Mouse (Mus musculus): ENCODE results near the gene Ugt1a10. TPM values are rescaled to one million over a fixed set of nuclear protein-coding genes. Genes with fewer than 3 reads are reported as not detected.

Ugt1a10 gene
- polyA plus RNA-seq, 1 experiment from 2014 or later = not detected

DNA sequence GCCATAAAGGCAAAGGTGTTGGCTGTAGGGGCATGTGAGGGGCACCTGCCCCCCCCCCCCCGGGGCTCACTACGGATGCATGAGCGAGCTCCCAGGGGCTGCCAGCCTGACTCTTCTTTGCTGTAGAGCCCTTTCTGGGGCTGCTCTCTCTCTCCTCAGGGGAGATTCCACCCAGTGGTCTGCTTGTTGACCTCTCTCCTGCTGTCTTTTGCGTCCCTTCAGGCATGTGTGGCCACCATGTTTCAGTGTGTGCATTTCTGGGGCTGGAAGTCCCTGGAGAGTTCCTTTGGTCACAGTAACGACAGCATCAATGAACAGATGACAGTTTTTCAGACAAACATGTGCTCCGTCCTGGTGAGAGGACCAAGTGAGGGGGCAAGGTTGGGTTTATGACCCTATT is 203.2 kb downstream of the Ugt1a10 start:
- H3K4me3 ChIP-seq (replicated peaks; ENCODE audit: low read depth, low read length) = no peak overlapping the region
- ATAC-seq (ENCODE audit: low FRiP score, low TSS enrichment) (no peak), DNase-seq (no peak)
- H3K27ac ChIP-seq (replicated peaks; ENCODE audit: low read depth, low read length) = no peak overlapping the region
- peaks cover 43% of the 10 kb centered on the region for H3K9me3 ChIP-seq (ENCODE audit: control insufficient read depth, low read length)
- WGBS = 69% methylated on average over 6 of the region's 6 CpGs
- H3K36me3 ChIP-seq (ENCODE audit: control insufficient read depth, insufficient read depth, low read length) = peaks cover 40% of the 10 kb centered on the region
- no peaks in the 10 kb centered on the region for H3K27me3 ChIP-seq (ENCODE audit: control insufficient read depth, insufficient read depth, low read length)
- H3K9ac ChIP-seq (replicated peaks; ENCODE audit: low read length) = no peak overlapping the region
- H3K4me1 ChIP-seq (ENCODE audit: control insufficient read depth, insufficient read depth, low read length) = no peaks in the 10 kb centered on the region
- no peak overlapping the region for H3K4me2 ChIP-seq (ENCODE audit: low read length)

DNA sequence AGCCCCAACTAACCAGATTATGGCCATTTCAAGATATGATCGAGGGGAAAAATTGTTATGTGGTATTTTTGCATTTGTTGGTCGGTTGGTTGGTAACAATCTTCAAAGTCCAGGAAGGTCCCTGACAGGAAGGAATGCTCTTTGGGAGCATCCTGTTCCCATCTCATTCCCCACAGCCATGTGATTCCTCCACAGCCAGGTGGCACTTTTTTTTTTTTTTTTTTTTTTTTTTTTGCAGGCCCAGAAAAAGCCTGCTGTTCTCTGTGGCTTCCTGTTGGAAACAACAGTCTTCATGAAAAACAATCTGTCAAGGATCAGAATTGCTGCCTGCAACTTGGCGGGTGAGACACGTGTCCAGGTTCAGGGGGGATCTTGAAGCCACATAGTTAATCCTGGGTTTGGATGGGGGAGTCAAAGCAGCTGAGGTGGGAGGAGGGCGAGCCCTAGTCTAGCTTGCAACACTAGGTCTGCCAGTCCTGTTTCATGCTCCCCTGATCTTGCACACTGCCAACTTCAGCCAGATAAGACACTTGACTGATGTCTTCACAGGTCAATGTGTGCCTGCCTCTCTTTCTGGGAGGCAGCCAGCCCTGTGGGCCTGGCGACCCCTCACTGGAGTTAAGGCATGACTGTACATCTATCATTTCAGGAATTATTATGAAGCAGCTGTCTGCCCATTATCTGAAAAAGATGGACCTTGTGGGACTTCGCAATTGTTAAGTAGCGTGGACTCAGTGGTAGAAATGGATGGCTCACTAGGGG is 203.9 kb downstream of the Ugt1a10 start:
- no peaks in the 10 kb centered on the region for H3K4me1 ChIP-seq (ENCODE audit: control insufficient read depth, insufficient read depth, low read length)
- H3K36me3 ChIP-seq (ENCODE audit: control insufficient read depth, insufficient read depth, low read length) = peaks cover 47% of the 10 kb centered on the region
- no peak overlapping the region for H3K27ac ChIP-seq (replicated peaks; ENCODE audit: low read depth, low read length)
- H3K9ac ChIP-seq (replicated peaks; ENCODE audit: low read length) = no peak overlapping the region
- H3K4me2 ChIP-seq (ENCODE audit: low read length) = no peak overlapping the region
- no peak for DNase-seq
- no peak overlapping the region for H3K4me3 ChIP-seq (replicated peaks; ENCODE audit: low read depth, low read length)
- no peaks in the 10 kb centered on the region for H3K27me3 ChIP-seq (ENCODE audit: control insufficient read depth, insufficient read depth, low read length)
- 82% methylated on average over 8 of the region's 8 CpGs for WGBS
- no peak for ATAC-seq (ENCODE audit: low FRiP score, low TSS enrichment)
- H3K9me3 ChIP-seq (ENCODE audit: control insufficient read depth, low read length) = peaks cover 36% of the 10 kb centered on the region

GRCm38 (mm10) chr1:88259643-88260024 is 204.4 kb downstream of the Ugt1a10 start:
- no peaks in the 10 kb centered on the region for H3K27me3 ChIP-seq (ENCODE audit: control insufficient read depth, insufficient read depth, low read length)
- H3K9me3 ChIP-seq (ENCODE audit: control insufficient read depth, low read length) = peaks cover 32% of the 10 kb centered on the region
- no peak for DNase-seq
- WGBS = 84% methylated on average over 4 of the region's 4 CpGs
- no peak overlapping the region for H3K27ac ChIP-seq (replicated peaks; ENCODE audit: low read depth, low read length)
- H3K4me2 ChIP-seq (ENCODE audit: low read length) = no peak overlapping the region
- H3K9ac ChIP-seq (replicated peaks; ENCODE audit: low read length) = no peak overlapping the region
- peaks cover 53% of the 10 kb centered on the region for H3K36me3 ChIP-seq (ENCODE audit: control insufficient read depth, insufficient read depth, low read length)
- no peak for ATAC-seq (ENCODE audit: low FRiP score, low TSS enrichment)
- H3K4me1 ChIP-seq (ENCODE audit: control insufficient read depth, insufficient read depth, low read length) = no peaks in the 10 kb centered on the region
- no peak overlapping the region for H3K4me3 ChIP-seq (replicated peaks; ENCODE audit: low read depth, low read length)

- peak; percentile 4; the same call in 1 of the 2 replicates for ATAC-seq (ENCODE audit: low FRiP score, low TSS enrichment)
- Histone ChIP-seq H3K4me1 (ENCODE audit: control insufficient read depth, insufficient read depth, low read length) (no peaks in the 10 kb centered on the region), H3K4me3 (replicated peaks; ENCODE audit: low read depth, low read length) (no peak overlapping the region), H3K4me2 (ENCODE audit: low read length) (no peak overlapping the region), H3K27ac (replicated peaks; ENCODE audit: low read depth, low read length) (no peak overlapping the region), H3K36me3 (ENCODE audit: control insufficient read depth, insufficient read depth, low read length) (peaks cover 57% of the 10 kb centered on the region), H3K9ac (replicated peaks; ENCODE audit: low read length) (no peak overlapping the region), H3K27me3 (ENCODE audit: control insufficient read depth, insufficient read depth, low read length) (no peaks in the 10 kb centered on the region), H3K9me3 (ENCODE audit: control insufficient read depth, low read length) (peaks cover 28% of the 10 kb centered on the region)
- WGBS = 84% methylated on average over 6 of the region's 6 CpGs
- DNase-seq = peak; percentile 48
These were observed 204.9 kb downstream of the Ugt1a10 start for GRCm38 (mm10) chr1:88260114-88260513.

GRCm38 (mm10) chr1:88260604-88261377 is 205.6 kb downstream of the Ugt1a10 start:
- Histone ChIP-seq H3K27me3 (ENCODE audit: control insufficient read depth, insufficient read depth, low read length) (no peaks in the 10 kb centered on the region), H3K9ac (replicated peaks; ENCODE audit: low read length) (no peak overlapping the region), H3K4me3 (replicated peaks; ENCODE audit: low read depth, low read length) (no peak overlapping the region), H3K36me3 (ENCODE audit: control insufficient read depth, insufficient read depth, low read length) (peaks cover 64% of the 10 kb centered on the region), H3K27ac (replicated peaks; ENCODE audit: low read depth, low read length) (no peak overlapping the region), H3K4me2 (ENCODE audit: low read length) (no peak overlapping the region), H3K9me3 (ENCODE audit: control insufficient read depth, low read length) (peaks cover 21% of the 10 kb centered on the region), H3K4me1 (ENCODE audit: control insufficient read depth, insufficient read depth, low read length) (no peaks in the 10 kb centered on the region)
- ATAC-seq (ENCODE audit: low FRiP score, low TSS enrichment) (no peak), DNase-seq (no peak)
- WGBS = 86% methylated on average over 10 of the region's 10 CpGs

- no peak for ATAC-seq (ENCODE audit: low FRiP score, low TSS enrichment)
- DNase-seq = no peak
- peaks cover 73% of the 10 kb centered on the region for H3K36me3 ChIP-seq (ENCODE audit: control insufficient read depth, insufficient read depth, low read length)
- H3K4me3 ChIP-seq (replicated peaks; ENCODE audit: low read depth, low read length) = no peak overlapping the region
- no peaks in the 10 kb centered on the region for H3K4me1 ChIP-seq (ENCODE audit: control insufficient read depth, insufficient read depth, low read length)
- H3K9ac ChIP-seq (replicated peaks; ENCODE audit: low read length) = no peak overlapping the region
- no peaks in the 10 kb centered on the region for H3K27me3 ChIP-seq (ENCODE audit: control insufficient read depth, insufficient read depth, low read length)
- no peak overlapping the region for H3K27ac ChIP-seq (replicated peaks; ENCODE audit: low read depth, low read length)
- H3K4me2 ChIP-seq (ENCODE audit: low read length) = no peak overlapping the region
- WGBS = 88% methylated on average over 7 of the region's 7 CpGs
- H3K9me3 ChIP-seq (ENCODE audit: control insufficient read depth, low read length) = peaks cover 12% of the 10 kb centered on the region
These were observed 206.5 kb downstream of the Ugt1a10 start for GRCm38 (mm10) chr1:88261706-88262105.

DNA sequence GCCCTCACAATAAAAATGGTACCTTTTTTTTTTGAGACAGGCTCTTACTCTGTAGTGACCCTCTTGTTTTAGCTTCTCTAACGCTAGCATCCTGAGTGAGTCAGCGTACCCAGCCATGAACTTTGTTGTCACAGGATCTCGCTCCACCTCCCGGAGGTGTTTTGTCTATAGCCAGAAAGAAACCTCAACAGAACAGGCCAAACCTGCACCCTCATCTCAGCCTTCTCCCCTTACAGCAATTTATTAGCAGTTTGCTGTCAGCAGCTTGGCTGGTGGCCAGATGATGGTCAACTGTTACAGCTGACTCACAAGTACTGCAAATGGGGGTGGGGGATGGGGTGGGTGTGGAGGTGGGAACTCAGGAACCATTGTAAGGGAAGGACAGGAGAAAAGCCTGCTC is 207.1 kb downstream of the Ugt1a10 start:
- peaks cover 6% of the 10 kb centered on the region for H3K9me3 ChIP-seq (ENCODE audit: control insufficient read depth, low read length)
- no peak overlapping the region for H3K27ac ChIP-seq (replicated peaks; ENCODE audit: low read depth, low read length)
- H3K4me1 ChIP-seq (ENCODE audit: control insufficient read depth, insufficient read depth, low read length) = no peaks in the 10 kb centered on the region
- H3K9ac ChIP-seq (replicated peaks; ENCODE audit: low read length) = no peak overlapping the region
- H3K4me2 ChIP-seq (ENCODE audit: low read length) = no peak overlapping the region
- ATAC-seq (ENCODE audit: low FRiP score, low TSS enrichment) (no peak), DNase-seq (peak; percentile 65)
- WGBS = 88% methylated on average over 4 of the region's 4 CpGs
- peaks cover 79% of the 10 kb centered on the region for H3K36me3 ChIP-seq (ENCODE audit: control insufficient read depth, insufficient read depth, low read length)
- no peaks in the 10 kb centered on the region for H3K27me3 ChIP-seq (ENCODE audit: control insufficient read depth, insufficient read depth, low read length)
- H3K4me3 ChIP-seq (replicated peaks; ENCODE audit: low read depth, low read length) = no peak overlapping the region

- H3K36me3 ChIP-seq (ENCODE audit: control insufficient read depth, insufficient read depth, low read length) = peaks cover 86% of the 10 kb centered on the region
- H3K4me1 ChIP-seq (ENCODE audit: control insufficient read depth, insufficient read depth, low read length) = no peaks in the 10 kb centered on the region
- H3K27me3 ChIP-seq (ENCODE audit: control insufficient read depth, insufficient read depth, low read length) = no peaks in the 10 kb centered on the region
- no peaks in the 10 kb centered on the region for H3K9me3 ChIP-seq (ENCODE audit: control insufficient read depth, low read length)
- DNase-seq (no peak), ATAC-seq (ENCODE audit: low FRiP score, low TSS enrichment) (no peak)
- no peak overlapping the region for H3K27ac ChIP-seq (replicated peaks; ENCODE audit: low read depth, low read length)
- no peak overlapping the region for H3K4me3 ChIP-seq (replicated peaks; ENCODE audit: low read depth, low read length)
- H3K4me2 ChIP-seq (ENCODE audit: low read length) = no peak overlapping the region
- 78% methylated on average over 6 of the region's 6 CpGs for WGBS
- H3K9ac ChIP-seq (replicated peaks; ENCODE audit: low read length) = no peak overlapping the region
These were observed 207.8 kb downstream of the Ugt1a10 start for GRCm38 (mm10) chr1:88262961-88263360.

- Histone ChIP-seq H3K4me3 (replicated peaks; ENCODE audit: low read depth, low read length) (no peak overlapping the region), H3K27me3 (ENCODE audit: control insufficient read depth, insufficient read depth, low read length) (no peaks in the 10 kb centered on the region), H3K4me1 (ENCODE audit: control insufficient read depth, insufficient read depth, low read length) (no peaks in the 10 kb centered on the region), H3K4me2 (ENCODE audit: low read length) (no peak overlapping the region), H3K9me3 (ENCODE audit: control insufficient read depth, low read length) (no peaks in the 10 kb centered on the region), H3K36me3 (ENCODE audit: control insufficient read depth, insufficient read depth, low read length) (peaks cover 94% of the 10 kb centered on the region), H3K9ac (replicated peaks; ENCODE audit: low read length) (no peak overlapping the region), H3K27ac (replicated peaks; ENCODE audit: low read depth, low read length) (no peak overlapping the region)
- ATAC-seq (ENCODE audit: low FRiP score, low TSS enrichment) (no peak), DNase-seq (no peak)
- WGBS = 92% methylated on average over 5 of the region's 5 CpGs
These were observed 208.6 kb downstream of the Ugt1a10 start for GRCm38 (mm10) chr1:88263778-88264177.

All from midbrain, embryonic 14.5 days (tissue).